Mouse (Mus musculus) megakaryocyte, embryonic 14.5 days (primary cell): ENCODE data around the gene Nudcd2.

Source experiments
- FLI1 ChIP-seq: IDR thresholded peaks from 2 replicates; pipeline ENCODE4 v1.6.1; 2012; ENCODE audit warnings: low read length, inconsistent platforms, mixed read lengths
- GATA1 ChIP-seq: IDR thresholded peaks from 3 replicates; pipeline ENCODE4 v1.6.1; 2012; ENCODE audit warnings: mixed read lengths, low read length, inconsistent platforms, borderline replicate concordance

DNA sequence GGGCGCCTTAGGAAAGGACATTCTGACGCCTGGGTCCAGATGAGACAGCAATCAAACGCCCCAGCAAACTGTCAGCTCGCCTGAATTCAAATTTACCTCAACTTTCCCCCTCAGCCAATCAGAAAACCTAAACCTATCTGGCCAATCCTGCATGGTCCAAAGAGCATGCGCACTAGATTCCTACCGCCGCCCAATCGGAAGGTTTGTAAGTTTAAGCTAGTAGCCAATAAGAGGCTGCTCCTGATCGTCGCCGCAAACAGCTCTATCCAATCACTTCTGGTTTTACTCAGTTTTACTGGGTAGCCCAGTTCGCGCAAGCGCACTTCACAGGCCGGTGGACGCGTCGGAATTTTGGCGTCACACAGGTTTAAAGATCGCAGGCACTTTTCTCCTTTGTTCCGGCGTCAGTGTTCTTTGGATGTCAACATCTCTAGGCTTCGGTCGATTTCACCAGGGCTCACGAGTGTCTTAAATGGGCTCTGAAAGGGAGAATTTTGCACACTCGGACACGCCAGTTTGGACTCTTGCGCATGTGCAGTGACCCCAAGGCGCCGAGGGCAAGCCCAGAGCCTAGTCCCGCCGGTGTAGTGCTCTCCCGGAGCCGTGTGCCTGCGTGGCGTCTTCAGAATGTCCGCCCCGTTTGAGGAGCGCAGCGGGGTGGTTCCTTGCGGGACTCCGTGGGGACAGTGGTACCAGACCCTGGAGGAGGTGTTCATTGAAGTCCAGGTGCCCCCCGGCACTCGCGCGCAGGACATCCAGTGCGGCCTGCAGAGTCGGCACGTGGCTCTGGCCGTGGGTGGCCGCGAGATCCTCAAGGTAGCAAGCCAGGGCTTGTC is at the start of gene Nudcd2, which contains the start of gene Hmmr:
- TF ChIP-seq GATA1, result no peak
- no peak for TF ChIP-seq FLI1
